Mouse (Mus musculus) lung, postnatal 0 days (tissue): ENCODE results near the gene Tmem59l.

Experiments
- CTCF ChIP-seq: IDR thresholded peaks from 2 replicates; pipeline ENCODE4 v1.5.1; 2016; ENCODE audit warnings: antibody characterized with exemption, mild to moderate bottlenecking
- EP300 ChIP-seq: IDR thresholded peaks from 2 replicates; pipeline ENCODE4 v1.6.1; 2016; ENCODE audit warnings: antibody characterized with exemption, mild to moderate bottlenecking, control low read depth

DNA sequence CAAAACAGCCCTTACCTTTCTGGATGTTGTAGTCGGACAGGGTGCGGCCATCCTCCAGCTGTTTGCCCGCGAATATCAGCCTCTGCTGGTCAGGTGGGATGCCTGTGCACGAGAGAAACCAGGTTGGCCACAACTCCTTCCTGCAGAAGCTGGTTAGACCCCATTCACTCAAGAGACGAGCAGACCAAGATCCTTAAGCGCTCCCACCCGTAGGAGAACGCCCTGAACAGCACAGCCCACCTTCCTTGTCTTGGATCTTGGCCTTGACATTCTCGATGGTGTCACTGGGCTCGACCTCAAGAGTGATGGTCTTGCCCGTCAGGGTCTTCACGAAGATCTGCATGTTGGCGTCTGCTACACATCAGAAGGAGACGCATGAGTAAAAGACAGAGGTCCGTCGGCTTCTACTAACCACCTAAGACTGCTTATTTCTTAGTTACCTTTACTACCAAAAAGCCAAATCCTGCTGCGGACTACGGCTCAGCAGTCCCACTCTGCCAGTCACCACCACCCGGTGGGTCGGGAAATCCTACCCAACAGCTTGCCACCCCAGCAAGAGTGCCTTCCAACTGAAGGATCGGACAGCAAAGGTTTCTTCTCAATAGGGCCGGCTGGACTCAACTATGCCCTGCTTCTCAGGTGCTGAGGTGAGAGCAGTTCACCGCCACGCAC, 22.3 kb upstream of the Tmem59l start:
- TF ChIP-seq EP300 = no peak
- no peak for TF ChIP-seq CTCF
